Mouse (Mus musculus): ENCODE measurements around the gene Cenpj. TPM values are rescaled to one million over a fixed set of nuclear protein-coding genes. Genes with fewer than 3 reads are reported as not detected.
A peak's percentile ranks its signal among the peaks of the same experiment; 100 is the strongest.

The Cenpj gene
- polyA plus RNA-seq, 1 experiment from 2014 or later: 1.4 TPM

- ATAC-seq: no peak
- H3K9ac ChIP-seq (ENCODE audit: low read depth, low read length): no peak overlapping the region
- no peaks in the 10 kb centered on the region for H3K4me1 ChIP-seq (replicated peaks; ENCODE audit: control insufficient read depth, insufficient read depth, low read length)
- H3K4me2 ChIP-seq (replicated peaks; ENCODE audit: low read depth): no peak overlapping the region
- 47% methylated on average over 6 of the region's 6 CpGs for WGBS
- TF ChIP-seq CTCF (IDR thresholded peaks at IDR 0.05; ENCODE audit: low read depth): peak; percentile 86
- H3K9me3 ChIP-seq (ENCODE audit: control insufficient read depth): no peaks in the 10 kb centered on the region
- no peak overlapping the region for H3K27ac ChIP-seq (ENCODE audit: low read depth, low read length)
- H3K36me3 ChIP-seq (ENCODE audit: control insufficient read depth, insufficient read depth): peaks cover 61% of the 10 kb centered on the region
- no peaks in the 10 kb centered on the region for H3K27me3 ChIP-seq (replicated peaks; ENCODE audit: control insufficient read depth, insufficient read depth, low read length)
- no peak overlapping the region for H3K4me3 ChIP-seq (ENCODE audit: low read depth, low read length)
Measured at GRCm38 (mm10) chr14:56598759-56599158, 23.5 kb upstream of the Cenpj start.

GRCm38 (mm10) chr14:56594811-56595210, 19.6 kb upstream of the Cenpj start:
- Histone ChIP-seq H3K9ac (ENCODE audit: low read depth, low read length) (no peak overlapping the region), H3K27me3 (replicated peaks; ENCODE audit: control insufficient read depth, insufficient read depth, low read length) (no peaks in the 10 kb centered on the region), H3K4me1 (replicated peaks; ENCODE audit: control insufficient read depth, insufficient read depth, low read length) (no peaks in the 10 kb centered on the region), H3K36me3 (ENCODE audit: control insufficient read depth, insufficient read depth) (peaks cover 81% of the 10 kb centered on the region), H3K27ac (ENCODE audit: low read depth, low read length) (no peak overlapping the region), H3K4me3 (ENCODE audit: low read depth, low read length) (no peak overlapping the region), H3K4me2 (replicated peaks; ENCODE audit: low read depth) (no peak overlapping the region), H3K9me3 (ENCODE audit: control insufficient read depth) (no peaks in the 10 kb centered on the region)
- WGBS: 97% methylated on average over 1 of the region's 1 CpGs
- no peak for ATAC-seq
- TF ChIP-seq CTCF (IDR thresholded peaks at IDR 0.05; ENCODE audit: low read depth): no peak

- Histone ChIP-seq H3K27ac (ENCODE audit: low read depth, low read length) (no peak overlapping the region), H3K27me3 (replicated peaks; ENCODE audit: control insufficient read depth, insufficient read depth, low read length) (no peaks in the 10 kb centered on the region), H3K4me3 (ENCODE audit: low read depth, low read length) (no peak overlapping the region), H3K9me3 (ENCODE audit: control insufficient read depth) (no peaks in the 10 kb centered on the region), H3K36me3 (ENCODE audit: control insufficient read depth, insufficient read depth) (peaks cover 88% of the 10 kb centered on the region), H3K9ac (ENCODE audit: low read depth, low read length) (no peak overlapping the region), H3K4me1 (replicated peaks; ENCODE audit: control insufficient read depth, insufficient read depth, low read length) (no peaks in the 10 kb centered on the region), H3K4me2 (replicated peaks; ENCODE audit: low read depth) (no peak overlapping the region)
- no peak for TF ChIP-seq CTCF (IDR thresholded peaks at IDR 0.05; ENCODE audit: low read depth)
- ATAC-seq: no peak
- WGBS: 91% methylated on average over 9 of the region's 9 CpGs
Measured at GRCm38 (mm10) chr14:56592191-56592590, 17.0 kb upstream of the Cenpj start.

- no peak overlapping the region for H3K4me2 ChIP-seq (replicated peaks; ENCODE audit: low read depth)
- no peak overlapping the region for H3K27ac ChIP-seq (ENCODE audit: low read depth, low read length)
- no peaks in the 10 kb centered on the region for H3K9me3 ChIP-seq (ENCODE audit: control insufficient read depth)
- no peak overlapping the region for H3K9ac ChIP-seq (ENCODE audit: low read depth, low read length)
- no peak overlapping the region for H3K4me3 ChIP-seq (ENCODE audit: low read depth, low read length)
- ATAC-seq: no peak
- H3K4me1 ChIP-seq (replicated peaks; ENCODE audit: control insufficient read depth, insufficient read depth, low read length): no peaks in the 10 kb centered on the region
- no peak for TF ChIP-seq CTCF (IDR thresholded peaks at IDR 0.05; ENCODE audit: low read depth)
- H3K36me3 ChIP-seq (ENCODE audit: control insufficient read depth, insufficient read depth): peaks cover 35% of the 10 kb centered on the region; the same call in 1 of the 2 replicates
- 77% methylated on average over 6 of the region's 6 CpGs for WGBS
- no peaks in the 10 kb centered on the region for H3K27me3 ChIP-seq (replicated peaks; ENCODE audit: control insufficient read depth, insufficient read depth, low read length)
Measured at GRCm38 (mm10) chr14:56582294-56582693, 7.1 kb upstream of the Cenpj start.

- peaks cover 25% of the 10 kb centered on the region; the same call in 1 of the 2 replicates for H3K36me3 ChIP-seq (ENCODE audit: control insufficient read depth, insufficient read depth)
- H3K4me3 ChIP-seq (ENCODE audit: low read depth, low read length): no peak overlapping the region
- H3K4me2 ChIP-seq (replicated peaks; ENCODE audit: low read depth): no peak overlapping the region
- no peaks in the 10 kb centered on the region for H3K4me1 ChIP-seq (replicated peaks; ENCODE audit: control insufficient read depth, insufficient read depth, low read length)
- H3K9me3 ChIP-seq (ENCODE audit: control insufficient read depth): no peaks in the 10 kb centered on the region
- no peak for ATAC-seq
- TF ChIP-seq CTCF (IDR thresholded peaks at IDR 0.05; ENCODE audit: low read depth): no peak
- H3K9ac ChIP-seq (ENCODE audit: low read depth, low read length): no peak overlapping the region
- 66% methylated on average over 5 of the region's 5 CpGs for WGBS
- H3K27me3 ChIP-seq (replicated peaks; ENCODE audit: control insufficient read depth, insufficient read depth, low read length): no peaks in the 10 kb centered on the region
- H3K27ac ChIP-seq (ENCODE audit: low read depth, low read length): no peak overlapping the region
Measured at GRCm38 (mm10) chr14:56581117-56581516, 5.9 kb upstream of the Cenpj start.

- 42% methylated on average over 8 of the region's 8 CpGs for WGBS
- TF ChIP-seq CTCF (IDR thresholded peaks at IDR 0.05; ENCODE audit: low read depth): no peak
- H3K9me3 ChIP-seq (ENCODE audit: control insufficient read depth): no peaks in the 10 kb centered on the region
- no peaks in the 10 kb centered on the region for H3K4me1 ChIP-seq (replicated peaks; ENCODE audit: control insufficient read depth, insufficient read depth, low read length)
- H3K27me3 ChIP-seq (replicated peaks; ENCODE audit: control insufficient read depth, insufficient read depth, low read length): no peaks in the 10 kb centered on the region
- H3K36me3 ChIP-seq (ENCODE audit: control insufficient read depth, insufficient read depth): peaks cover 7% of the 10 kb centered on the region; the same call in 1 of the 2 replicates
- no peak overlapping the region for H3K9ac ChIP-seq (ENCODE audit: low read depth, low read length)
- H3K4me2 ChIP-seq (replicated peaks; ENCODE audit: low read depth): no peak overlapping the region
- H3K27ac ChIP-seq (ENCODE audit: low read depth, low read length): no peak overlapping the region
- H3K4me3 ChIP-seq (ENCODE audit: low read depth, low read length): no peak overlapping the region
- no peak for ATAC-seq
Measured at GRCm38 (mm10) chr14:56579011-56579410, 3.8 kb upstream of the Cenpj start.
